Mouse (Mus musculus) forebrain, embryonic 15.5 days (tissue): ENCODE measurements around the gene Abca16. TPM values are rescaled to one million over a fixed set of nuclear protein-coding genes. Genes with fewer than 3 reads are reported as not detected.

Experiments
- ATAC-seq: fragments of 200-750 bp; cut with Nextera tagmentation; replicated peaks from 2 replicates; pipeline ENCODE4 v1.8.0; 2017; ENCODE audit warnings: mild to moderate bottlenecking, moderate TSS enrichment, moderate library complexity
- H3K27ac ChIP-seq: fragments of 300-500 bp; sonication (generic); replicated peaks from 2 replicates; pipeline ENCODE4 v1.5.1; 2015; ENCODE audit warnings: mild to moderate bottlenecking, inconsistent platforms
- H3K27me3 ChIP-seq: fragments of 300-500 bp; sonication (generic); 2 replicates; pipeline ENCODE4 v1.6.1; 2015; ENCODE audit warnings: inconsistent platforms
- H3K36me3 ChIP-seq: fragments of 300-500 bp; sonication (generic); 2 replicates; pipeline ENCODE4 v1.6.1; 2015; ENCODE audit warnings: mild to moderate bottlenecking, inconsistent platforms
- H3K4me1 ChIP-seq: fragments of 300-500 bp; sonication (generic); 2 replicates; pipeline ENCODE4 v1.6.1; 2015; ENCODE audit warnings: inconsistent platforms
- H3K4me2 ChIP-seq: fragments of 300-500 bp; sonication (generic); replicated peaks from 2 replicates; pipeline ENCODE4 v1.6.1; 2015; ENCODE audit warnings: mild to moderate bottlenecking, inconsistent platforms
- H3K4me3 ChIP-seq: fragments of 300-500 bp; sonication (generic); 2 replicates; pipeline ENCODE4 v1.5.1; 2015; ENCODE audit warnings: mild to moderate bottlenecking, inconsistent platforms
- H3K9ac ChIP-seq: fragments of 300-500 bp; sonication (generic); replicated peaks from 2 replicates; pipeline ENCODE4 v1.6.1; 2015; ENCODE audit warnings: mild to moderate bottlenecking, inconsistent platforms
- H3K9me3 ChIP-seq: fragments of 300-500 bp; sonication (generic); 2 replicates; pipeline ENCODE4 v1.6.1; 2016; ENCODE audit warnings: inconsistent platforms
- WGBS: fragments of 180-500 bp; shearing (Covaris S2); methylation state at CpG from one replicate; pipeline ENCODE4 v1.1.7; 2015; ENCODE audit warnings: mixed read lengths; 5-methylcytosine and 5-hydroxymethylcytosine counted together
- polyA plus RNA-seq: library from polyadenylated mRNA; unstranded; fragments of >200 nt; fragmentation: Nextera tagmentation; extraction: Ambion mirVana; gene quantifications from 2 replicates; pipeline ENCODE4 v1.2.1, GENCODE M21; 2015

Abca16 gene
- polyA plus RNA-seq = not detected in 2 replicates

DNA sequence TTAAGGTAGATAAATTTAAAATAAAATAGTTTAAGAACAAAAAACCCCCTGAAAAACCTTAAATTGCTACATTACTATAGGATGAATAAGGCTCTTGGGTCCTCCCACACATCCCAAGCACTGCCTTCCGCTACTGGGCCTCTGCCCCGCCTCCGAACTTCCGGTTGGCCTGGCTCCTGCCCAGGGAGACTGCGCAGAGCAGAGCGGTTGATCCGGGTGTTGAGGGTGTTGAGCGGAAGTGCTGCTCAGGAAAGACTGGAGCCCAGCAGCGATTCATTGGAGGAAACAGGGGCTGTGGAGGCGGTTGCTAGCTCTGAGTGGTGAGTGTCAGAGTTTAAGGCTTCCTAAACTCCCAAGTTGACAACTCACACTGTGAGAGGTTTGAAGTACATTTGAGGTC, at the start of gene Abca16:
Gene Abca16 (plus strand): TSS at position 201 of the 400 bp plus-strand sequence.
- no peak within 1 kb of the TSS for H3K4me3 ChIP-seq
- no peak within 1 kb of the TSS for H3K9ac ChIP-seq
- H3K4me1 ChIP-seq = no peaks in the 10 kb centered on the region
- H3K36me3 ChIP-seq = no peaks in the 10 kb centered on the region
- no peak within 1 kb of the TSS for H3K4me2 ChIP-seq
- no peak for ATAC-seq
- H3K27ac ChIP-seq = no peak within 1 kb of the TSS
- no peaks in the 10 kb centered on the region for H3K9me3 ChIP-seq
- 78% methylated on average over 10 of the region's 10 CpGs for WGBS
- no peaks in the 10 kb centered on the region for H3K27me3 ChIP-seq

DNA sequence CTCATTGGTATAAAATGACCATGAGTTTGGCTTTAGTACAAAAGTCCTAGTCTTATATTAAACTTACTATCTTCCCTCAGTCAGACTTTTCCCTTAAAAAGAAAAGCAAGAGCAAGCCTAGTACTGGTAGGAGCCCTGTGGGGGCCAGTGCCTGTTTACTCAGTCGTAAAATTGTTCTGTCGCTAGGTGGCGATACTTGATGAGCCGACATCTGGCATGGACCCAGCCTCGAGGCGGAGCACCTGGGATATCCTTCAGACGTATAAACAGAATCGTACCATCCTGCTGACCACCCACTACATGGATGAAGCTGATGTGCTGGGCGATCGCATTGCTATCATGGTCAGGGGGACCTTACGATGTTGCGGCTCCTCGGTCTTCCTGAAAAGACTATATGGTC, 48.3 kb upstream of the Abca16 start:
- no peak overlapping the region for H3K4me3 ChIP-seq
- H3K9me3 ChIP-seq = no peaks in the 10 kb centered on the region
- H3K9ac ChIP-seq = no peak overlapping the region
- H3K27ac ChIP-seq = no peak overlapping the region
- no peaks in the 10 kb centered on the region for H3K36me3 ChIP-seq
- WGBS = 39% methylated on average over 13 of the region's 13 CpGs
- ATAC-seq = no peak
- no peaks in the 10 kb centered on the region for H3K27me3 ChIP-seq
- H3K4me1 ChIP-seq = no peaks in the 10 kb centered on the region
- no peak overlapping the region for H3K4me2 ChIP-seq

DNA sequence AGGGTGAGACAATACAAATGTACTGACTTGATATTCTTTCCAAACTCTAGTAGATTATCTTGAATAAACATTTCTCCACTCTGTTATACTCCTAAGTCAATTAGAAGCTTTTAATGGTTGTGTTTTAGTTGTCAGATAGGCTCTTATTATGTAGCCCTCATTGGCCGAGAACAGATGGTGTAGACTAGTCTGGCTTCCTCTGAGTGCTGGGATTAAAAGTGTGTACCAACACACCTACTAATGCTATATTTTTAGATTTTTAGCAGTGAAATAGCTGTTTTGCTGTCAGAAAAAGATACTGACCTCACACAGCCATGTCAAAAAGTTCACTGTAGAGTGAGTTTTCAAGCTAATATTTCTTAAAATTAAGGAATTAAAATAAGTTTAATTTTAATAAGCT, 2.9 kb downstream of the Abca16 start:
- 83% methylated on average over 1 of the region's 1 CpGs for WGBS
- Histone ChIP-seq H3K9me3 (no peaks in the 10 kb centered on the region), H3K4me1 (no peaks in the 10 kb centered on the region), H3K4me2 (no peak overlapping the region), H3K36me3 (no peaks in the 10 kb centered on the region), H3K27me3 (no peaks in the 10 kb centered on the region), H3K4me3 (no peak overlapping the region), H3K27ac (no peak overlapping the region), H3K9ac (no peak overlapping the region)
- no peak for ATAC-seq

DNA sequence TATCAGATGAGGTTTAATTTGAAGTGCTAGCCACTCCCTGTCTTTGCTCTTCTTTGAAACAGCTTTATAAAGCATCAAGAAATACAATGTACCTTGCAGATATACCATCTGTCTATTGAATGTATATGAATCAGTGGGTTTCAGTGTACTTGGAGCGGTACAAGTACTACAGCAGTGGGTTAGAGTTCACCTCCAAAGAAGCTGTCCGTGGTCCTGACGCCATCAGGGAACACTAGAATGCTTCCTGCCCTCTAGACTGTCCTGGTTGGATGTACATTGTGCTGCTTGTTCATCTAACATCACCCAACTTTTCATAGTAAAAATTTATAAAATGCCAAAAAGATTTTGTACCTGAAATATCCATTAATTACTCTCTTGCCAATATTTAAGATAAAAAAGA, 17.2 kb downstream of the Abca16 start:
- no peaks in the 10 kb centered on the region for H3K9me3 ChIP-seq
- 39% methylated on average over 3 of the region's 3 CpGs for WGBS
- no peak overlapping the region for H3K4me3 ChIP-seq
- no peaks in the 10 kb centered on the region for H3K4me1 ChIP-seq
- H3K4me2 ChIP-seq = no peak overlapping the region
- H3K27ac ChIP-seq = no peak overlapping the region
- no peaks in the 10 kb centered on the region for H3K27me3 ChIP-seq
- H3K9ac ChIP-seq = no peak overlapping the region
- H3K36me3 ChIP-seq = no peaks in the 10 kb centered on the region
- no peak for ATAC-seq

DNA sequence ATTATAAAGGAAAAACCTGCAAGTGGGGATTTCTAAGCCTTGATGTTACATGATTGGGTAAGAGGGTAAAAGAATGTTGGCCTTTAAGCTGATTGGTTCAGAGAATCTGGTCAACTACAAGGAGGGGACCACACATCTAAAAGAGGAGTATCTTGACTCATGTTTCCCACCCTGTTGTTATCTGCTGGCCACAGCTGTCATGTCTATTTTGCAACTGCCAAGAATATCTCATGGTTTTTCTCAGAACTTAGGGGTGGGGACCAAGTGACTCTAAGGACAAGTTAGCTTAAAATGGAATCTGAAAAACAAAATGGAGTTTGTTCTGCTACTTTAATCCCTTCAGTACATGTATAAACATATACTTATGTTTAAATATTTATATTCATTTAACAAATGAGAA, 22.0 kb downstream of the Abca16 start:
- H3K27ac ChIP-seq = no peak overlapping the region
- no peak overlapping the region for H3K4me3 ChIP-seq
- no peaks in the 10 kb centered on the region for H3K27me3 ChIP-seq
- no peaks in the 10 kb centered on the region for H3K9me3 ChIP-seq
- no peak overlapping the region for H3K4me2 ChIP-seq
- no peak overlapping the region for H3K9ac ChIP-seq
- no peaks in the 10 kb centered on the region for H3K4me1 ChIP-seq
- no peaks in the 10 kb centered on the region for H3K36me3 ChIP-seq
- no peak for ATAC-seq

DNA sequence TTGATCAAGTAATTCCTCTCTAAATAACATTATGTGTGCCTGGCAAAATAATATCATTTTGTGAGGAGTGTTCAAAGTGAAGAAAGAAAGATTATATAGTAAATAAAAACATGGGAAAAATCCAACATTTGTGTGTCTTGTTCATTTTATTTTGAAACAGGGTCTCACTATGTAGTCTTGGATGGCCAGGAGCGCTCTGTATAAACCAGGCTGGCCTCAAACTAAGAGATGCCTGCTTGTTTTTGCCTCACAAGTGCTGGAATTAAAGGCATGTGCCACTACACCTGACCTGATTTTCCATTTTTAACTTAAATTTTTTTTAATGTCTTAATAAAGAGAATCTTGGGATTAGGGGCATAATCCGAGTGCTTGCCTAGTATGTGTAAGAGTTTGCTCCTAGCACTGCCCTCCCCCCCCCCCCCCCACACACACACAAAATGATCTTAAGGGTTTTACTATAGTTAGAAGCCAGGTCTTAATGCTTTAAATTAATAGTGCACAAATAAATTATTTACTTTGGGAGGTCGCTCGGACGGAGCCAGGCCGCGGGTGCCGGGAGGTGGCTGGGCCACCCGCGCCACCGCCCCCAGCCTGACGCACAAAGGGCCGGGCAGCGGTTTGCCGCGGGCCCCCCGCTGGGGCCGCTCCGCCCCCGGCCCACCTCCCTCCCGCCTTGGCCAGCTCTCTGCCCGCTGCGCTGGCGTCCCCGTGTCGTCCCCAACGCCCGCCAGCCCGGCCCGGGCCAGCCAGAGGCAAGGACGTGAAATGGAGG, 94.6 kb downstream of the Abca16 start:
- H3K9ac ChIP-seq = peak overlapping the region; percentile 60
- 0 out of 2 replicates have a peak, but pooled peaks cover 2% of the 10 kb centered on the region for H3K4me1 ChIP-seq
- peak overlapping the region; percentile 80 for H3K4me2 ChIP-seq
- H3K4me3 ChIP-seq = peak overlapping the region; percentile 45
- no peaks in the 10 kb centered on the region for H3K27me3 ChIP-seq
- H3K9me3 ChIP-seq = no peaks in the 10 kb centered on the region
- peak; percentile 75; the same call in 1 of the 2 replicates for ATAC-seq
- H3K36me3 ChIP-seq = no peaks in the 10 kb centered on the region
- WGBS = 10% methylated on average over 25 of the region's 31 CpGs
- H3K27ac ChIP-seq = no peak overlapping the region

DNA sequence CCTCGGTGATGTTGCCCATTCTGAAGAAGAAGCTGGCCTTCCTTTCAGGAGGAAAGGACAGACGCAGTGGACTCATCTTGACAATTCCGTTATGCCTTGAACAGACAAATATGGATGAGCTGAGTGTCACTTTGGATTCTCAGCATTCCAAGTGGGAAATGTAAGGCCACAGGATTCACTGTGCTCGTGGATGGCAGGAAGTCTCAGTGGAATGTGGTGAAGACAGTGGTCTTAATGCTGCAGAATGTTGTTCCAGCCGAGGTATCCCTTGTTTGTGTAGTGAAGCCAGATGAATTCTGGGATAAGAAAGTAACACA, 95.2 kb downstream of the Abca16 start:
- WGBS = 25% methylated on average over 5 of the region's 5 CpGs
- H3K4me2 ChIP-seq = peak overlapping the region; percentile 80
- ATAC-seq = no peak

DNA sequence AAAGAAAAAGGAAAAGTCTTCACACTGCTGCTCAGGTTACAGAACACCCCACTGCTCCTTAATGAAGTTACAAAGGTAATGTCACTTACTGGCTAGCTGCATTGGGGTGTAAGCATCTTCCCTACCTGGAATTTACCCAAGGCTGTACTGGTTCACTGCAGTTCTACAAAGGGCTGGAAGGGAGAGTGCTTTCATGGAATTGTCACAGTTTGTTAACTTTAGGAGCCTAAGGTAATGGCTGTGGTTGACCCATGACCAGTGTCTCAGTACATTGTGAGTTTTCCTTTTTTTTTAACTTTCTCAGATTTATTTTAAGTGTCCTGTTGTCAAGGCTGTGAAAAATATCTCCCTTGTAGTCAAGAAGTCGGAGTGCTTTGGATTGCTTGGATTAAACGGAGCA, 125.4 kb downstream of the Abca16 start:
- no peak for ATAC-seq
- no peaks in the 10 kb centered on the region for H3K9me3 ChIP-seq
- 79% methylated on average over 2 of the region's 2 CpGs for WGBS
- H3K4me3 ChIP-seq = no peak overlapping the region
- no peak overlapping the region for H3K27ac ChIP-seq
- H3K36me3 ChIP-seq = no peaks in the 10 kb centered on the region
- no peaks in the 10 kb centered on the region for H3K27me3 ChIP-seq
- no peak overlapping the region for H3K4me2 ChIP-seq
- H3K4me1 ChIP-seq = no peaks in the 10 kb centered on the region
- H3K9ac ChIP-seq = no peak overlapping the region

More for the DNA sequence above, 95.2 kb downstream of the Abca16 start:
- H3K27me3 ChIP-seq = no peaks in the 10 kb centered on the region
- H3K4me1 ChIP-seq = 0 out of 2 replicates have a peak, but pooled peaks cover 2% of the 10 kb centered on the region
- peak overlapping the region; percentile 45 for H3K4me3 ChIP-seq
- H3K27ac ChIP-seq = no peak overlapping the region
- H3K9me3 ChIP-seq = no peaks in the 10 kb centered on the region
- peak overlapping the region; percentile 60 for H3K9ac ChIP-seq
- no peaks in the 10 kb centered on the region for H3K36me3 ChIP-seq

DNA sequence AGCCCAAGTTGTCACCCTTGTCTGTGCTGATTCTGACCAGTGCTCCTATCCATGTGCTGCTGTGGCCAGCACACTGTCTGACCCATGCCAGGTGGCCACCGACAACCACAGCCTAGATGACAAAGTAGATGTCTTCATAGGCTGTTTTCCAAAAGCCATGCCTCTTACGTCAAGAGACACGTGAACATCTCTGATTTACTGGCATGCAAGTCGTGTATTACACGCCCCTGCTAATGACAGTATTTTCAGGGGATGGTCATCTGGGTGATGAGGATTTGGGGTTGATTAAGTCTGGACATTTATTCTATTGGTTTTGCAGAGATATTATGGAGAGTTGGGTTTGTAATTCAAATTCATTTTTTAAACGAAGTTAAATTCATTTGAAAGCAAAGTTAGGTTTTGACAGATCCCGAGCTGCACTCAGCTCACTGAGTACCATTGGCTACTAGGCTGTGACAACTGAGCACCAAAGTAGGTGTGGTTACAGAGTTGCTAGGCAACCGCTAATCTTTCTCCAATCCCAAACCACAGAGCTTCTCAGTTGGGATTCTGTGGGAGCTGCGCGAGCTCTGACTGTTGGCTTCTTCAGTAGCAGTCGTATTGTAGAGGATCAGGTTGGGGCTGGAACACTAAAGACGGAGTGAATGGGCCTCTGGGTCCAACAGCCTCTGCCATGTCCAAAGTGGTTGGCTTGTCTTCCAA, 143.2 kb downstream of the Abca16 start:
- Histone ChIP-seq H3K4me2 (peak overlapping the region; percentile 44), H3K9ac (peak overlapping the region; percentile 24; the same call in 1 of the 2 replicates), H3K9me3 (no peaks in the 10 kb centered on the region), H3K27ac (no peak overlapping the region), H3K4me3 (peak overlapping the region; percentile 31), H3K36me3 (no peaks in the 10 kb centered on the region), H3K4me1 (peaks cover 6% of the 10 kb centered on the region; the same call in 1 of the 2 replicates), H3K27me3 (no peaks in the 10 kb centered on the region)
- peak; percentile 97 for ATAC-seq
- WGBS = 38% methylated on average over 12 of the region's 12 CpGs

DNA sequence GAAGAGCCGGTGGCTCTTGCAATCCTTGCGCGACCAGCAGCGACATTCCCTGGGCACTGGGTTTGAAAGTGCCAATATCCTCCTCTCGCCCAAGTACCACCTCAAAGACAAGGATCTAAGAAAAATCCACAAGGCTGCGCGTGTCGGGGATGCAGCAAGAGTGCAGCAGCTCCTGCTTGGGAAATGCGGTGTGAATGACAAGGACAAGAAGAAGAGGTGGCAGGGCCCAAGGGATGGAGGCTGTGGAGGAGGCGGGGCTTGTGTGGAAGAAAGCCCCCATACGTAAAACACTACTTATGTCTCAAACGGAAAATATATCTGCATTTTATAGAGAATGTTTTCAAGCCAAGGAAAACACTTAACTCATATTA, 143.7 kb downstream of the Abca16 start:
- Histone ChIP-seq H3K9ac (peak overlapping the region; percentile 24; the same call in 1 of the 2 replicates), H3K9me3 (no peaks in the 10 kb centered on the region), H3K4me1 (peaks cover 6% of the 10 kb centered on the region; the same call in 1 of the 2 replicates), H3K4me3 (peak overlapping the region; percentile 31), H3K4me2 (peak overlapping the region; percentile 44), H3K36me3 (no peaks in the 10 kb centered on the region), H3K27me3 (no peaks in the 10 kb centered on the region), H3K27ac (no peak overlapping the region)
- ATAC-seq = 0 out of 2 replicates have a peak, but pooled peaks have one; percentile 29
- WGBS = 41% methylated on average over 12 of the region's 12 CpGs

DNA sequence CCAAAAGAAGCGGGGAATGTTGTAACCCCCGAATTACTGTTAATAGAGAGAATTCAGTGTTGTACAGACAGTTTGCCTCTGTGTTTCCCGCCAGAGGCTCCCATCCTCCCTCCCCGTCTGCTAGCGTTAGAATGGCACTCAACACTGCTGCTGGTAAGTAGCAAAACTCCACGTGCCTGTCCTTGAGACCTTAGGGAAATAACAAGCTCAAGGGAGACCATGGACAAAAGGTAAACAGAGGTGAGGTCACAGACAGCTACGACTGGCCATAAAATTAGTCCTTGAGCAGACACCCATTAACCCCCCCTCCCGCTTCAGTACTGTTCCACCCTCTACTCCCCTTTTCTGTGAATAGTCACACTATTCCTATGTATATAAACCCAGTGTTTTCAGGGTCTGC, 157.9 kb downstream of the Abca16 start:
- no peak overlapping the region for H3K9ac ChIP-seq
- no peak overlapping the region for H3K4me2 ChIP-seq
- H3K36me3 ChIP-seq = no peaks in the 10 kb centered on the region
- no peaks in the 10 kb centered on the region for H3K27me3 ChIP-seq
- no peaks in the 10 kb centered on the region for H3K4me1 ChIP-seq
- WGBS = 76% methylated on average over 8 of the region's 8 CpGs
- H3K4me3 ChIP-seq = no peak overlapping the region
- ATAC-seq = no peak
- no peak overlapping the region for H3K27ac ChIP-seq
- no peaks in the 10 kb centered on the region for H3K9me3 ChIP-seq

DNA sequence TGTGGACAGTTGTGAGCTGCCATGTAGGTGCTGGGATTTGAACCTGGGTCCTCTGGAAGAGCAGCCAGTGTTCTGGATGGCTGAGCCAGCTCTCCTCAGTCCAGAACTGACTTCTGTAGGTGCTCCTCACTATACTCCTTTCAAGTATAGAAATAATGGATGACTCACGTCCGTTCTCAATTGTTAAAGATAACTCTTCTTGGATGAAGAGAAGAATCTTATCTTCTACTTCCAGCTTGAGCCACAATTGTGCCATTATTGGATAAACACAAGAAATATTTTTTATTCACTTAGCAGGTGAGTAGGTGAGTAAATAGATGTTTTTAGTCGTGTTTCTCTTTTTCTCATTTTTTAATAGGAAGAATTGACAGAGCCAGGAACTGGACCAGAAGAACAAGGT, 167.1 kb downstream of the Abca16 start:
- H3K27ac ChIP-seq = no peak overlapping the region
- no peaks in the 10 kb centered on the region for H3K4me1 ChIP-seq
- H3K9ac ChIP-seq = no peak overlapping the region
- WGBS = 79% methylated on average over 3 of the region's 3 CpGs
- no peaks in the 10 kb centered on the region for H3K36me3 ChIP-seq
- H3K9me3 ChIP-seq = no peaks in the 10 kb centered on the region
- H3K27me3 ChIP-seq = no peaks in the 10 kb centered on the region
- H3K4me2 ChIP-seq = no peak overlapping the region
- ATAC-seq = no peak
- H3K4me3 ChIP-seq = no peak overlapping the region
